Mouse (Mus musculus): ENCODE measurements at regions not wholly inside any gene's neighbourhood (a gene's known extent, or its start where the extent isn't known, plus 50 kb on each side); places are given as distances from the start of the nearest gene placed in this dataset.

DNA sequence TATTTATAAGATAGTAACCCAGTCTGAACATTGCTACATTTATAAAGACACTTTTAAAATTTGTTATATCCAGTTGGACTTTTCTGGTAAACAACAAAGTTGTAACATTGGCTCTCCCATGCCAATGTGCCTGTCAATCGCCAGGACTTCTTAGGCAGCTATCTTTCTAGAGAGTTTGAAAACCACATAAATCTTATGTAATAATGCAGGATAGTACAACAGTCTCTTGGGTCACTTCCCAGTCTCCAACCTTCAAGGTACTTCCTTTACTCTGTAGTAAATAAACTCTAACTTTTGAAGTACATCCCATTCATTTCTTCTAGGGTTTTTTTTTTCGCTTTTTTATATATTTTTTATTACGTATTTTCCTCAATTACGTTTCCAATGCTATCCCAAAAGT is 570.0 kb upstream of the Klhl1 start:
- TF ChIP-seq CTCF (IDR thresholded peaks at IDR 0.05; ENCODE audit: low read depth), result no peak
- WGBS, result 88% methylated on average over 4 of the region's 4 CpGs
- no peak for ATAC-seq (replicated peaks; ENCODE audit: low FRiP score, low read depth)
- Histone ChIP-seq H3K36me3 (ENCODE audit: insufficient read depth, low read length) (no peaks in the 10 kb centered on the region), H3K27ac (no peak overlapping the region), H3K27me3 (ENCODE audit: insufficient read depth, low read length) (no peaks in the 10 kb centered on the region), H3K4me2 (ENCODE audit: low read length) (no peak overlapping the region), H3K9me3 (replicated peaks; ENCODE audit: low read length) (no peaks in the 10 kb centered on the region), H3K4me1 (replicated peaks; ENCODE audit: insufficient read depth, low read length) (no peaks in the 10 kb centered on the region), H3K4me3 (replicated peaks; ENCODE audit: low read depth, low read length) (no peak overlapping the region), H3K9ac (ENCODE audit: low read depth, low read length) (no peak overlapping the region)
- no peak for DNase-seq (ENCODE audit: low spot score)

DNA sequence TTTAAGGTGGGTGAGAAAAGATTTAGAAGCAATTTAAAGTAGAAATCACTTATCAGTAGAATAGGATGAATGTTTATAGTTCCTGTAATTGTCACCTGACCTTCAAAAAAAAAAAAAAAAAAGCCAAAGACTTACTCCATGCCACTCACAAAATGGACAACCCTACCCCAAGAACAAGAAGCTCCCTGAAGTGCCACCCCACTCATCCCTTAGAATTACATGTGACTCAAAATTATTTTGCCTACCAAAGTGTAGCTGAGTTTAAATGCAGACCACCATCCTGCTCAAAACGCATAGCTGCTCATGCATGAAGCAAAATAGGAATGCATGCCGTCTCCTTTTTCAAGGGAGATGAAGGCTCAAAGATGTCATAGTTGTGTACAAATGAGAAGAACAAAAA is 568.4 kb upstream of the Klhl1 start:
- ATAC-seq (replicated peaks; ENCODE audit: low FRiP score, low read depth), result no peak
- Histone ChIP-seq H3K36me3 (ENCODE audit: insufficient read depth, low read length) (no peaks in the 10 kb centered on the region), H3K4me2 (ENCODE audit: low read length) (no peak overlapping the region), H3K9me3 (replicated peaks; ENCODE audit: low read length) (no peaks in the 10 kb centered on the region), H3K4me3 (replicated peaks; ENCODE audit: low read depth, low read length) (no peak overlapping the region), H3K27me3 (ENCODE audit: insufficient read depth, low read length) (no peaks in the 10 kb centered on the region), H3K9ac (ENCODE audit: low read depth, low read length) (no peak overlapping the region), H3K27ac (no peak overlapping the region), H3K4me1 (replicated peaks; ENCODE audit: insufficient read depth, low read length) (no peaks in the 10 kb centered on the region)
- TF ChIP-seq CTCF (IDR thresholded peaks at IDR 0.05; ENCODE audit: low read depth), result no peak
- WGBS, result 37% methylated on average over 2 of the region's 2 CpGs
- no peak for DNase-seq (ENCODE audit: low spot score)

DNA sequence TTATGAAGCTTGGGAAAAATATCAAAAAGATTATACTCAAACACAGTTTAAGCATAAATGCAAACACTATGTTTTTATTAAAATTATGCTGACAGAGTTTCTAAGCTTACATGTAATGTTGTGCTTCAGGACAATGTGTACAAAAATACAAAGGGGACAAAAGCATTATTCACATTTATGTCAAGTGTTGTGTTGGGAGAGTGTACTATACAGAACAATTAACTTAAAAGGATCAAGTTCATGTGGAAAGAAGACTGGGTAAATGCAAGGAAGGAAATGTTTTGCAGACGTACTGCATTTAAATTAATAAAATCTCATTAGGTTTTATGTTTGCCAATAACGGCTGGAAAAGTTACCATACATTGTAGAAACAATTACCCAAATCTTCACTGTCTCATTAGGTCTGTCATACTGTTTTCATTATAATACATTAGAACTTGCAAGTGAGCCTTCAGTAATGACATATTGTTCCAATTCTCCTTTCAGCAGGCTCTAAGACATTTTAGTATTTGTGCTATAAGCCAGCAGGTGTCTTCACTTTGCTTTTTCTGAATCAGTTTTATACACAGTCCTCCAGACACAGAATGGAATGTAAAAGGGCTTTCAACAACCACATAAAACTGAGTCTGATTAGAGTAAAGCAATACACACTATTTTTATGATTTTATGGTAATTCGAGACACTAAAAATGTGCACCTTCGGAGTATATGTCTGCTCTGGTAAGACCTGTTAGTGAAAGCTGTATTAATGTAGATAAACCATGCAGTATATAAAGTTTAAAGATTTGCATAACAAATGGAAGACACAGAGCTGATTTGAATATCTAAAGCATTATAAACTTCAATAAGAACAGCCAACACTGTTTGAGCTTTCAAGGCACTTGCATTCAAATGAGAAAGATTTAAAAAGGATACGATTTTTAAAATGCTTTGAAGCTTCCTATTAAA is 567.7 kb upstream of the Klhl1 start:
- ATAC-seq (replicated peaks; ENCODE audit: low FRiP score, low read depth), result no peak
- no peaks in the 10 kb centered on the region for H3K9me3 ChIP-seq (replicated peaks; ENCODE audit: low read length)
- 78% methylated on average over 5 of the region's 5 CpGs for WGBS
- no peak for DNase-seq (ENCODE audit: low spot score)
- TF ChIP-seq CTCF (IDR thresholded peaks at IDR 0.05; ENCODE audit: low read depth), result no peak
- no peak overlapping the region for H3K27ac ChIP-seq
- no peaks in the 10 kb centered on the region for H3K36me3 ChIP-seq (ENCODE audit: insufficient read depth, low read length)
- H3K4me3 ChIP-seq (replicated peaks; ENCODE audit: low read depth, low read length), result no peak overlapping the region
- no peak overlapping the region for H3K4me2 ChIP-seq (ENCODE audit: low read length)
- H3K27me3 ChIP-seq (ENCODE audit: insufficient read depth, low read length), result no peaks in the 10 kb centered on the region
- H3K4me1 ChIP-seq (replicated peaks; ENCODE audit: insufficient read depth, low read length), result no peaks in the 10 kb centered on the region
- no peak overlapping the region for H3K9ac ChIP-seq (ENCODE audit: low read depth, low read length)

DNA sequence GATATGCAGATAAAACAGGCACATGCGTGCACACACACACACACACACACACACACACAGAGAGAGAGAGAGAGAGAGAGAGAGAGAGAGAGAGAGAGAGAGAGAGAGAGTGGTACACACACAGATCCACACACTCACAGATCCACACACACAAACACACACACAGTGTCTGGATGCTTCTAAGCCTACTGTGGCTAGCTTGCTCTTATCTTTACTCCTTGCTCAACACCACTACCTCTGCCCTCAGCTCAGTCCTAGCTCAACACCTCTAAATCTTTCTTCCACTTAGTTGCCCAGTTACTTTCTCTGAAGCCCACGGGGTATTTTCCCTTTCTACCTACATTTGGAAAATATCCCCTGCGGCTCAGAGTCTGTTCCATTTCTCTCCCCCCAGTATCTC is 555.9 kb upstream of the Klhl1 start:
- no peak overlapping the region for H3K4me2 ChIP-seq (ENCODE audit: low read length)
- DNase-seq (ENCODE audit: low spot score) (no peak), ATAC-seq (replicated peaks; ENCODE audit: low FRiP score, low read depth) (no peak)
- no peak overlapping the region for H3K9ac ChIP-seq (ENCODE audit: low read depth, low read length)
- H3K36me3 ChIP-seq (ENCODE audit: insufficient read depth, low read length), result no peaks in the 10 kb centered on the region
- no peak overlapping the region for H3K27ac ChIP-seq
- TF ChIP-seq CTCF (IDR thresholded peaks at IDR 0.05; ENCODE audit: low read depth), result no peak
- H3K4me1 ChIP-seq (replicated peaks; ENCODE audit: insufficient read depth, low read length), result no peaks in the 10 kb centered on the region
- no peaks in the 10 kb centered on the region for H3K9me3 ChIP-seq (replicated peaks; ENCODE audit: low read length)
- no peaks in the 10 kb centered on the region for H3K27me3 ChIP-seq (ENCODE audit: insufficient read depth, low read length)
- H3K4me3 ChIP-seq (replicated peaks; ENCODE audit: low read depth, low read length), result no peak overlapping the region
- 76% methylated on average over 3 of the region's 3 CpGs for WGBS

DNA sequence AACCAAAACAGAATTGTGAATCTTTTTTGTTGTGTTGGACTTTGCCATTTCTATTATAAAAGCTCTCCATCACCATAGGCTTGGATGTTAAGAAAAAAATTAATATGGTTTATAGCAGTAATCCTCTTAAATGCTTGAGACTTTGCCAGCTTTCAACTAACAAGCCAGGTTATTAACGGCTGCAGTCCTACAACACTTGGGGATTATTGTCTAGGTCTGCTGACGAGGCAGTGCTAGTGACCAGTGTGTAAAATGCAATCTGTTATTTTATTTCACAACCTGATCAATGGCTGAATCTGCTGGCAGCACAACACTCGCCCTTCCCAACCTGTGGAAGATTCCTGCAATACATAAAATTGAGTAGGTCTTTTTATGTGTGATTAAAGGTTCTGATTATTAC is 549.9 kb upstream of the Klhl1 start:
- Histone ChIP-seq H3K9ac (ENCODE audit: low read depth, low read length) (no peak overlapping the region), H3K4me3 (replicated peaks; ENCODE audit: low read depth, low read length) (no peak overlapping the region), H3K4me1 (replicated peaks; ENCODE audit: insufficient read depth, low read length) (no peaks in the 10 kb centered on the region), H3K4me2 (ENCODE audit: low read length) (no peak overlapping the region), H3K27me3 (ENCODE audit: insufficient read depth, low read length) (no peaks in the 10 kb centered on the region), H3K27ac (no peak overlapping the region), H3K9me3 (replicated peaks; ENCODE audit: low read length) (no peaks in the 10 kb centered on the region), H3K36me3 (ENCODE audit: insufficient read depth, low read length) (no peaks in the 10 kb centered on the region)
- TF ChIP-seq CTCF (IDR thresholded peaks at IDR 0.05; ENCODE audit: low read depth), result no peak
- WGBS, result 58% methylated on average over 3 of the region's 3 CpGs
- DNase-seq (ENCODE audit: low spot score) (no peak), ATAC-seq (replicated peaks; ENCODE audit: low FRiP score, low read depth) (no peak)

DNA sequence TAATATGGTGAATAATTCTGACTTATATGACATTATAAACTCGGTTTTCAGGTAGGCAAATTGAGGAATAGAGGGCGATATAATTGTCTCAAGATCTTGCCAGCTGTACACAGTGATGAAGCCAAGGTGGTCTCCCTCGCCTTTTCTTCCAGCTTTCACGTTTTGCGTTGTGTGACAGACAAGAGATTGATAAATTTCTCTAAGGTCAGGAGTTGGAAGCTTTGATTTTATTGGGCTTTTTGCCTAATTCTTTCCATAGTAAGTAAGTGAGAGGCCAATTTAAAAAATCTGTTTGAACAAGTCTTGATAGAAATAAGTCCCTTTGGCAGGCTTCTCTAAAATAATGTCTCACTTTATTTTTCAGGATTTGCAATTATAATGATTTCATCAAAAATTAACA is 549.4 kb upstream of the Klhl1 start:
- H3K4me2 ChIP-seq (ENCODE audit: low read length), result no peak overlapping the region
- no peak overlapping the region for H3K4me3 ChIP-seq (replicated peaks; ENCODE audit: low read depth, low read length)
- H3K36me3 ChIP-seq (ENCODE audit: insufficient read depth, low read length), result no peaks in the 10 kb centered on the region
- H3K9ac ChIP-seq (ENCODE audit: low read depth, low read length), result no peak overlapping the region
- H3K9me3 ChIP-seq (replicated peaks; ENCODE audit: low read length), result no peaks in the 10 kb centered on the region
- ATAC-seq (replicated peaks; ENCODE audit: low FRiP score, low read depth) (no peak), DNase-seq (ENCODE audit: low spot score) (no peak)
- whole genome bisulfite sequencing, result 67% methylated on average over 5 of the region's 5 CpGs
- H3K27me3 ChIP-seq (ENCODE audit: insufficient read depth, low read length), result no peaks in the 10 kb centered on the region
- H3K4me1 ChIP-seq (replicated peaks; ENCODE audit: insufficient read depth, low read length), result no peaks in the 10 kb centered on the region
- H3K27ac ChIP-seq, result no peak overlapping the region
- no peak for TF ChIP-seq CTCF (IDR thresholded peaks at IDR 0.05; ENCODE audit: low read depth)

All from kidney, postnatal 0 days (tissue).